Mouse (Mus musculus) CH12.LX (cell line): ENCODE data around the gene Cit. TPM values are rescaled to one million over a fixed set of nuclear protein-coding genes. Genes with fewer than 3 reads are reported as not detected.

Experiments used
- DNase-seq: peaks from one replicate; pipeline ENCODE4 v3.0.0-alpha.2; 2013; ENCODE audit errors: extremely low read depth
- H3K27ac ChIP-seq: 2 replicates; pipeline ENCODE4 v1.5.1; 2012; ENCODE audit warnings: low read depth, mild to moderate bottlenecking, control low read depth, moderate library complexity; ENCODE audit not compliant: insufficient read depth
- H3K27me3 ChIP-seq: replicated peaks from 2 replicates; pipeline ENCODE3; 2012; ENCODE audit warnings: inconsistent platforms
- H3K36me3 ChIP-seq, 2 experiments: replicated peaks in 1 of 2; 2 replicates each; pipeline versions ENCODE3 to v1.6.1; 2012; ENCODE audit warnings: inconsistent platforms in 1 of 2, low read length in 1 of 2, mild to moderate bottlenecking in 1 of 2, mixed read lengths in 1 of 2, moderate library complexity in 1 of 2; ENCODE audit not compliant: control insufficient read depth in 1 of 2, insufficient read depth in 1 of 2
- H3K4me1 ChIP-seq, 2 experiments: 2 replicates each; pipeline ENCODE4 v1.6.1; 2012; ENCODE audit warnings: inconsistent platforms in 1 of 2, moderate library complexity in 1 of 2; ENCODE audit not compliant: insufficient read depth in 2 of 2, control insufficient read depth in 1 of 2
- H3K4me2 ChIP-seq: 2 replicates; pipeline ENCODE4 v1.6.1; 2012; ENCODE audit warnings: low read depth, mild to moderate bottlenecking, control low read depth; ENCODE audit not compliant: poor library complexity, insufficient read depth, severe bottlenecking
- H3K4me3 ChIP-seq, 3 experiments: fragments of 150-350 bp in 1 of 3; sonication (generic) in 1 of 3; replicated peaks in 1 of 3; 2 replicates each; pipeline versions ENCODE3 to v1.5.1; 2011 to 2012; ENCODE audit warnings: low read depth in 2 of 3, low read length in 2 of 3, mild to moderate bottlenecking in 2 of 3, moderate library complexity in 2 of 3, control low read depth in 1 of 3, improper control_type of control experiment in 1 of 3, inconsistent platforms in 1 of 3, mixed read lengths in 1 of 3; ENCODE audit not compliant: poor library complexity in 1 of 3
- H3K79me2 ChIP-seq: replicated peaks from 2 replicates; pipeline ENCODE4 v1.6.1; 2012; ENCODE audit warnings: mild to moderate bottlenecking, moderate library complexity; ENCODE audit not compliant: control insufficient read depth, poor library complexity, insufficient read depth, severe bottlenecking; ENCODE audit errors: extremely low read depth
- H3K9ac ChIP-seq: 2 replicates; pipeline ENCODE4 v1.6.1; 2012; ENCODE audit warnings: low read depth, mild to moderate bottlenecking, control low read depth, moderate library complexity; ENCODE audit not compliant: insufficient read depth
- H3K9me3 ChIP-seq: replicated peaks from 2 replicates; pipeline ENCODE3; 2012; ENCODE audit warnings: low read length, inconsistent platforms, mixed read lengths
- CHD2 ChIP-seq: IDR thresholded peaks from 2 replicates; pipeline ENCODE4 v1.6.1; 2011; ENCODE audit warnings: low read length, improper control_type of control experiment
- ELF1 ChIP-seq: IDR thresholded peaks from 2 replicates; pipeline ENCODE4 v1.6.1; 2014; ENCODE audit warnings: low read depth, mild to moderate bottlenecking, inconsistent platforms, low read length, improper control_type of control experiment
- EP300 ChIP-seq: IDR thresholded peaks from 2 replicates; pipeline ENCODE4 v1.6.1; 2011; ENCODE audit warnings: low read length, improper control_type of control experiment
- GABPA ChIP-seq: IDR thresholded peaks from 2 replicates; pipeline ENCODE4 v1.6.1; 2012; ENCODE audit warnings: low read depth, low read length, improper control_type of control experiment, inconsistent platforms; ENCODE audit not compliant: insufficient replicate concordance
- IRF4 ChIP-seq: IDR thresholded peaks from 2 replicates; pipeline ENCODE4 v1.6.1; 2014; ENCODE audit warnings: low read depth, mild to moderate bottlenecking, inconsistent platforms, low read length, improper control_type of control experiment
- KAT2A ChIP-seq: IDR thresholded peaks from 2 replicates; pipeline ENCODE4 v1.6.1; 2012; ENCODE audit warnings: low read length, improper control_type of control experiment, inconsistent platforms; ENCODE audit not compliant: insufficient replicate concordance
- MAFK ChIP-seq: IDR thresholded peaks from 2 replicates; pipeline ENCODE4 v1.6.1; 2011; ENCODE audit warnings: low read length, improper control_type of control experiment; ENCODE audit not compliant: insufficient replicate concordance
- MEF2A ChIP-seq: IDR thresholded peaks from 2 replicates; pipeline ENCODE4 v1.6.1; 2014; ENCODE audit warnings: low read depth, mild to moderate bottlenecking, inconsistent platforms, low read length, improper control_type of control experiment, borderline replicate concordance
- MXI1 ChIP-seq: IDR thresholded peaks from 2 replicates; pipeline ENCODE4 v1.6.1; 2011; ENCODE audit warnings: mild to moderate bottlenecking, low read depth, low read length, improper control_type of control experiment
- MYC ChIP-seq: IDR thresholded peaks from 2 replicates; pipeline ENCODE4 v1.6.1; 2011; ENCODE audit warnings: low read depth, mild to moderate bottlenecking, improper control_type of control experiment, low read length
- NELFE ChIP-seq: IDR thresholded peaks from 2 replicates; pipeline ENCODE4 v1.6.1; 2011; ENCODE audit warnings: low read depth, low read length, improper control_type of control experiment
- NRF1 ChIP-seq: IDR thresholded peaks from 2 replicates; pipeline ENCODE4 v1.6.1; 2014; ENCODE audit warnings: low read depth, mild to moderate bottlenecking, inconsistent platforms, low read length, improper control_type of control experiment, moderate library complexity
- RCOR1 ChIP-seq: conservative IDR thresholded peaks from 2 replicates; pipeline ENCODE4 v1.6.1; 2012; ENCODE audit warnings: low read depth, mild to moderate bottlenecking, inconsistent platforms, low read length, improper control_type of control experiment
- UBTF ChIP-seq: IDR thresholded peaks from 2 replicates; pipeline ENCODE4 v1.6.1; 2012; ENCODE audit warnings: low read depth, mild to moderate bottlenecking, inconsistent platforms, low read length, improper control_type of control experiment, moderate library complexity
- ZC3H11A ChIP-seq: IDR thresholded peaks from 2 replicates; pipeline ENCODE4 v1.6.1; 2012; ENCODE audit warnings: low read depth, mild to moderate bottlenecking, inconsistent platforms, low read length, improper control_type of control experiment
- ZKSCAN1 ChIP-seq: IDR thresholded peaks from 2 replicates; pipeline ENCODE4 v1.6.1; 2012; ENCODE audit warnings: low read depth, inconsistent platforms, low read length, improper control_type of control experiment, borderline replicate concordance
- ZMIZ1 ChIP-seq: IDR thresholded peaks from 2 replicates; pipeline ENCODE4 v1.6.1; 2012; ENCODE audit warnings: low read depth, mild to moderate bottlenecking, inconsistent platforms, low read length, improper control_type of control experiment
- dilution Hi-C: fragments of 300-500 bp; cut with MboI; formaldehyde crosslinking; loops from 2 replicates; pipeline ENCODE4 v1.14.3; 2020; ENCODE audit warnings: low sequenced_read_pairs; ENCODE audit not compliant: extremely low pct_unique_long_range_greater_than_20kb, extremely low pct_ligation_motif_present
- in situ Hi-C: fragments of 300-500 bp; cut with MboI; formaldehyde crosslinking; loops from 3 replicates; pipeline ENCODE4 v1.14.3; 2019; ENCODE audit warnings: low sequenced_read_pairs, low pct_ligation_motif_present, low pct_unique_long_range_greater_than_20kb, mixed read lengths
- polyA plus RNA-seq: library from polyadenylated mRNA; unstranded; fragments of >175 nt; gene quantifications from 2 replicates; pipeline ENCODE4 v1.2.1, GENCODE M21; 2012; ENCODE audit warnings: low read depth; ENCODE audit not compliant: insufficient read length
- total RNA-seq, 2 experiments: library from RNA; depleted of rRNA; stranded (reverse); fragments of 300-350 nt in 1 of 2; fragments of >200 nt in 1 of 2; gene quantifications; 2 replicates each; pipeline ENCODE4 v1.2.3; 2012 to 2014

Gene Cit
- total and polyA plus RNA-seq, 3 experiments: 7.0 to 24.9 (median 16.2) TPM

DNA sequence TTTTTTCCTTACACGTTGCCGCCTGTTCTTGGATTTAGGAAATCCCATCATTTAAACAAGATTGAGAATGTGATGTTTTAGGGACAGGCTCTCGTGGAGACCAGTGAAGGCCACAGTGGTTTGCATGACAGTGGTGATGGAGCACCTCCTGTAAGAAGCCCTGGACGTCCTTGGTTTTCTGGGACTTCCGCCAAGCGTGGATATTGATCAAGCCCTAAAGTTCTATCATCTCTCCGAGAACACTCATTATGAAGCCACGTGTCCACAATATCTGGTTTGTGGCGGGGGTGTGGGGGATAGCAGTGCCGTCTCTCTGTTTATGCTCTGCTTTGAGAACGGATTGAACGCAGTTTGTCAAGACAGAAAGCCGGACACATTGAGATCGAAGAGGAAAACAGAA, 109.5 kb downstream of the Cit start:
- DNase-seq: no peak
- H3K4me2 ChIP-seq: no peak overlapping the region
- peaks cover 13% of the 10 kb centered on the region for H3K9me3 ChIP-seq
- no peaks in the 10 kb centered on the region for H3K27me3 ChIP-seq
- H3K27ac ChIP-seq: no peak overlapping the region
- in situ Hi-C loops (no loop called here), dilution Hi-C loops (no loop called here)
- no peak overlapping the region for H3K4me3 ChIP-seq
- no peak overlapping the region for H3K9ac ChIP-seq
- no peaks in the 10 kb centered on the region for H3K4me1 ChIP-seq
- peaks cover 65 to 95% of the 10 kb centered on the region in 2 experiments for H3K36me3 ChIP-seq
- H3K79me2 ChIP-seq: no peaks in the 10 kb centered on the region
- no peak for TF ChIP-seq ZC3H11A
- no peak for TF ChIP-seq ZKSCAN1
- TF ChIP-seq KAT2A: no peak
- no peak for TF ChIP-seq MXI1
- no peak for TF ChIP-seq MAFK

DNA sequence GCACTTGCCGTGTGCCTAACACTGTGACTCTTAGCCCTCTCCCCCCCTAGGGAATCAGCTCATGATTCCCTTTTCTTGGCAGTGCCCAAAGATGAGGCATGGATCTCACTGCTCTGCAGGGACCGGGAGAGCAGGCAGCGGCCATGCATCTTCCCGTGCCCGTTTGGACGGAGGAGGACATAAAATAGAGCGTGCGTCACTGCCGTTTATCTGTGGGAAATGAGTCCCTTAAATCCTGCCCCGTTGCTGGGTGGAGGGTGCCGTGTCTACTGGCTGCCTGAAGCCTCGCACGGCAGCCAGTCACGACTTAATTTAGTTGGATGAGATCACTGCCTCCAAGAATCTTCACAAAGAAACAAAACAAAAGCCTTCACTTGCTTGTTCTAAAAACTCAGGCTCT, 110.1 kb downstream of the Cit start:
- Histone ChIP-seq H3K4me3 (no peak overlapping the region), H3K27ac (no peak overlapping the region), H3K27me3 (no peaks in the 10 kb centered on the region), H3K4me2 (no peak overlapping the region), H3K4me1 (no peaks in the 10 kb centered on the region), H3K9me3 (peaks cover 13% of the 10 kb centered on the region), H3K9ac (no peak overlapping the region), H3K36me3 (peaks cover 68 to 95% of the 10 kb centered on the region in 2 experiments), H3K79me2 (no peaks in the 10 kb centered on the region)
- dilution Hi-C loops: no loop called here
- no peak for DNase-seq
- in situ Hi-C loops: no loop called here
- no peak for TF ChIP-seq NELFE
- TF ChIP-seq RCOR1: no peak
- no peak for TF ChIP-seq MYC
- no peak for TF ChIP-seq ZC3H11A
- no peak for TF ChIP-seq MXI1
- TF ChIP-seq UBTF: no peak

GRCm38 (mm10) chr5:115956048-115956447, 111.0 kb downstream of the Cit start:
- no peak overlapping the region for H3K4me3 ChIP-seq
- H3K9ac ChIP-seq: no peak overlapping the region
- H3K9me3 ChIP-seq: peaks cover 13% of the 10 kb centered on the region
- DNase-seq: no peak
- H3K27me3 ChIP-seq: no peaks in the 10 kb centered on the region
- H3K4me1 ChIP-seq: no peaks in the 10 kb centered on the region
- dilution Hi-C loops (no loop called here), in situ Hi-C loops (no loop called here)
- H3K79me2 ChIP-seq: no peaks in the 10 kb centered on the region
- H3K4me2 ChIP-seq: no peak overlapping the region
- H3K36me3 ChIP-seq: peaks cover 68 to 95% of the 10 kb centered on the region in 2 experiments
- TF ChIP-seq CHD2 (no peak), GABPA (no peak), MEF2A (no peak), ELF1 (no peak), IRF4 (no peak), EP300 (no peak), ZMIZ1 (no peak), NRF1 (no peak), MYC (no peak)
- no peak overlapping the region for H3K27ac ChIP-seq
